Mouse (Mus musculus): Measurements from ENCODE around the gene Gm44805. TPM values are rescaled to one million over a fixed set of nuclear protein-coding genes. Genes with fewer than 3 reads are reported as not detected.

Gene Gm44805
- polyA plus RNA-seq, 1 experiment from 2014 or later = not detected

GRCm38 (mm10) chr7:19627721-19628120 lies 53.5 kb downstream of the Gm44805 start:
- Histone ChIP-seq H3K4me3 (replicated peaks) (peak overlapping the region; percentile 71), H3K9me3 (replicated peaks) (no peaks in the 10 kb centered on the region), H3K4me1 (peaks cover 5% of the 10 kb centered on the region; the same call in 1 of the 2 replicates), H3K36me3 (peaks cover 13% of the 10 kb centered on the region; the same call in 1 of the 2 replicates), H3K27me3 (no peaks in the 10 kb centered on the region), H3K4me2 (replicated peaks) (peak overlapping the region; percentile 96; the same call in 1 of the 2 replicates), H3K9ac (no peak overlapping the region), H3K27ac (replicated peaks) (no peak overlapping the region)
- no peak for ATAC-seq (ENCODE audit: insufficient number of reproducible peaks, low FRiP score, low TSS enrichment, low read depth)
- 69% methylated on average over 3 of the region's 3 CpGs for WGBS

GRCm38 (mm10) chr7:19623433-19623832 lies 57.8 kb downstream of the Gm44805 start:
- peaks cover 6% of the 10 kb centered on the region for H3K4me1 ChIP-seq
- H3K27me3 ChIP-seq = no peaks in the 10 kb centered on the region
- H3K9ac ChIP-seq = no peak overlapping the region
- no peaks in the 10 kb centered on the region for H3K9me3 ChIP-seq (replicated peaks)
- H3K4me2 ChIP-seq (replicated peaks) = no peak overlapping the region
- WGBS = 67% methylated on average over 2 of the region's 2 CpGs
- ATAC-seq (ENCODE audit: insufficient number of reproducible peaks, low FRiP score, low TSS enrichment, low read depth) = no peak
- no peak overlapping the region for H3K27ac ChIP-seq (replicated peaks)
- H3K4me3 ChIP-seq (replicated peaks) = no peak overlapping the region
- no peaks in the 10 kb centered on the region for H3K36me3 ChIP-seq

- Histone ChIP-seq H3K27ac (replicated peaks) (no peak overlapping the region), H3K9ac (no peak overlapping the region), H3K9me3 (replicated peaks) (no peaks in the 10 kb centered on the region), H3K4me3 (replicated peaks) (no peak overlapping the region), H3K4me2 (replicated peaks) (no peak overlapping the region), H3K36me3 (no peaks in the 10 kb centered on the region), H3K27me3 (no peaks in the 10 kb centered on the region), H3K4me1 (peaks cover 6% of the 10 kb centered on the region)
- 25% methylated on average over 6 of the region's 6 CpGs for WGBS
- ATAC-seq (ENCODE audit: insufficient number of reproducible peaks, low FRiP score, low TSS enrichment, low read depth) = no peak
These were observed 59.0 kb downstream of the Gm44805 start for GRCm38 (mm10) chr7:19622241-19622640.

Other genes starting within 250 kb of the Gm44805 start
- gene Mark4, start 222.6 kb downstream of the Gm44805 start, polyA plus RNA-seq (2015; fragmentation: Nextera tagmentation; extraction: Ambion mirVana) = 11.8 and 14.4 TPM in 2 replicates
- gene Exoc3l2, start 218.1 kb downstream of the Gm44805 start, polyA plus RNA-seq (2015; fragmentation: Nextera tagmentation; extraction: Ambion mirVana) = 1.2 and 1.4 TPM in 2 replicates
- gene Bloc1s3, start 173.1 kb downstream of the Gm44805 start, polyA plus RNA-seq (2015; fragmentation: Nextera tagmentation; extraction: Ambion mirVana) = 2.4 and 2.8 TPM in 2 replicates
- gene Trappc6a, start 173.0 kb downstream of the Gm44805 start, polyA plus RNA-seq (2015; fragmentation: Nextera tagmentation; extraction: Ambion mirVana) = 89.5 and 101 TPM in 2 replicates
- 3.1 and 3.3 TPM in 2 replicates for gene Nkpd1, start 163.6 kb downstream of the Gm44805 start, polyA plus RNA-seq (2015; fragmentation: Nextera tagmentation; extraction: Ambion mirVana)
- 31.4 and 36.0 TPM in 2 replicates for gene Ppp1r37, start 118.3 kb downstream of the Gm44805 start, polyA plus RNA-seq (2015; fragmentation: Nextera tagmentation; extraction: Ambion mirVana)
- 1.5 and 2.2 TPM in 2 replicates for gene Zfp296, start 104.1 kb downstream of the Gm44805 start, polyA plus RNA-seq (2015; fragmentation: Nextera tagmentation; extraction: Ambion mirVana)
- 149 and 162 TPM in 2 replicates for gene Gemin7, start 103.8 kb downstream of the Gm44805 start, polyA plus RNA-seq (2015; fragmentation: Nextera tagmentation; extraction: Ambion mirVana)
- gene Clasrp, start 76.9 kb downstream of the Gm44805 start, polyA plus RNA-seq (2015; fragmentation: Nextera tagmentation; extraction: Ambion mirVana) = 58.3 and 66.1 TPM in 2 replicates
- gene Relb, start 52.0 kb downstream of the Gm44805 start, polyA plus RNA-seq (2015; fragmentation: Nextera tagmentation; extraction: Ambion mirVana) = 14.0 and 15.8 TPM in 2 replicates
- gene Clptm1, start 16.4 kb downstream of the Gm44805 start, polyA plus RNA-seq (2015; fragmentation: Nextera tagmentation; extraction: Ambion mirVana) = 78.0 and 89.1 TPM in 2 replicates
- 0.67 and 1.3 TPM in 2 replicates for gene Apoc2, start 3.5 kb downstream of the Gm44805 start, polyA plus RNA-seq (2015; fragmentation: Nextera tagmentation; extraction: Ambion mirVana)
- 0.16 TPM in 1 of 2 replicates, not detected in the other for gene Apoc4, start 56 bp upstream of the Gm44805 start, polyA plus RNA-seq (2015; fragmentation: Nextera tagmentation; extraction: Ambion mirVana)
- gene Apoc1, start 11.2 kb upstream of the Gm44805 start, polyA plus RNA-seq (2015; fragmentation: Nextera tagmentation; extraction: Ambion mirVana) = 38.9 and 45.8 TPM in 2 replicates
- 442 and 474 TPM in 2 replicates for gene Apoe, start 17.8 kb upstream of the Gm44805 start, polyA plus RNA-seq (2015; fragmentation: Nextera tagmentation; extraction: Ambion mirVana)
- 146 and 148 TPM in 2 replicates for gene Tomm40, start 34.0 kb upstream of the Gm44805 start, polyA plus RNA-seq (2015; fragmentation: Nextera tagmentation; extraction: Ambion mirVana)
- 79.6 and 86.6 TPM in 2 replicates for gene Nectin2, start 69.1 kb upstream of the Gm44805 start, polyA plus RNA-seq (2015; fragmentation: Nextera tagmentation; extraction: Ambion mirVana)
- gene Bcam, start 89.6 kb upstream of the Gm44805 start, polyA plus RNA-seq (2015; fragmentation: Nextera tagmentation; extraction: Ambion mirVana) = 158 and 163 TPM in 2 replicates
- gene Cblc, start 115.4 kb upstream of the Gm44805 start, polyA plus RNA-seq (2015; fragmentation: Nextera tagmentation; extraction: Ambion mirVana) = 13.2 and 17.2 TPM in 2 replicates
- 4.7 and 6.9 TPM in 2 replicates for gene Bcl3, start 141.3 kb upstream of the Gm44805 start, polyA plus RNA-seq (2015; fragmentation: Nextera tagmentation; extraction: Ambion mirVana)
- gene Gm19345, start 170.6 kb upstream of the Gm44805 start, polyA plus RNA-seq (2015; fragmentation: Nextera tagmentation; extraction: Ambion mirVana) = 0.59 TPM in 1 of 2 replicates, not detected in the other
- gene Ceacam16, start 179.9 kb upstream of the Gm44805 start, polyA plus RNA-seq (2015; fragmentation: Nextera tagmentation; extraction: Ambion mirVana) = not detected in 2 replicates
- 4.1 and 5.5 TPM in 2 replicates for gene Ceacam19, start 206.5 kb upstream of the Gm44805 start, polyA plus RNA-seq (2015; fragmentation: Nextera tagmentation; extraction: Ambion mirVana)
- gene Pvr, start 239.7 kb upstream of the Gm44805 start, polyA plus RNA-seq (2015; fragmentation: Nextera tagmentation; extraction: Ambion mirVana) = 13.2 and 14.1 TPM in 2 replicates